Mouse (Mus musculus) stomach, embryonic 14.5 days (tissue): ENCODE results near the gene 2310039H08Rik. TPM values are rescaled to one million over a fixed set of nuclear protein-coding genes. Genes with fewer than 3 reads are reported as not detected.

ENCODE experiments used
- ATAC-seq: fragments of 200-750 bp; cut with Nextera tagmentation; 2 replicates; pipeline ENCODE4 v1.8.0; 2017; ENCODE audit warnings: low read depth, moderate TSS enrichment; ENCODE audit not compliant: insufficient number of reproducible peaks, insufficient read depth, low FRiP score
- H3K27ac ChIP-seq: fragments of 300-500 bp; sonication (generic); 2 replicates; pipeline ENCODE4 v1.5.1; 2014; ENCODE audit warnings: mild to moderate bottlenecking, low read length, moderate library complexity, mixed read lengths
- H3K27me3 ChIP-seq: fragments of 300-500 bp; sonication (generic); 2 replicates; pipeline ENCODE4 v1.6.1; 2014; ENCODE audit warnings: low read length, control low read depth, mixed read lengths; ENCODE audit not compliant: control insufficient read depth, insufficient read depth
- H3K36me3 ChIP-seq: fragments of 300-500 bp; sonication (generic); 2 replicates; pipeline ENCODE4 v1.6.1; 2014; ENCODE audit warnings: mild to moderate bottlenecking, control low read depth, low read length, moderate library complexity, mixed read lengths; ENCODE audit not compliant: control insufficient read depth, insufficient read depth
- H3K4me1 ChIP-seq: fragments of 300-500 bp; sonication (generic); 2 replicates; pipeline ENCODE4 v1.6.1; 2014; ENCODE audit warnings: low read length, control low read depth, mixed read lengths; ENCODE audit not compliant: control insufficient read depth, insufficient read depth
- H3K4me2 ChIP-seq: fragments of 300-500 bp; sonication (generic); replicated peaks from 2 replicates; pipeline ENCODE4 v1.6.1; 2014; ENCODE audit warnings: low read depth, low read length, control low read depth
- H3K4me3 ChIP-seq: fragments of 300-500 bp; sonication (generic); 2 replicates; pipeline ENCODE4 v1.5.1; 2014; ENCODE audit warnings: low read depth, low read length, control low read depth
- H3K9ac ChIP-seq: fragments of 300-500 bp; sonication (generic); replicated peaks from 2 replicates; pipeline ENCODE4 v1.6.1; 2014; ENCODE audit warnings: low read depth, mild to moderate bottlenecking, control low read depth, low read length, moderate library complexity, mixed read lengths
- H3K9me3 ChIP-seq: fragments of 300-500 bp; sonication (generic); 2 replicates; pipeline ENCODE4 v1.6.1; 2016; ENCODE audit warnings: low read depth, low read length, control low read depth; ENCODE audit not compliant: control insufficient read depth
- WGBS: fragments of 180-500 bp; shearing (Covaris S2); extraction: QIAGEN DNeasy Blood & Tissue Kit; methylation state at CpG from one replicate; pipeline ENCODE4 v1.1.7; 2014; 5-methylcytosine and 5-hydroxymethylcytosine counted together
- polyA plus RNA-seq: library from polyadenylated mRNA; unstranded; fragments of >200 nt; fragmentation: Nextera tagmentation; extraction: Ambion mirVana; gene quantifications from 2 replicates; pipeline ENCODE4 v1.2.1, GENCODE M21; 2014

The 2310039H08Rik gene
- polyA plus RNA-seq, 1 experiment from 2014 or later: 79.1 TPM

- H3K4me1 ChIP-seq: no peaks in the 10 kb centered on the region
- no peaks in the 10 kb centered on the region for H3K27me3 ChIP-seq
- H3K4me3 ChIP-seq: no peak overlapping the region
- no peak overlapping the region for H3K4me2 ChIP-seq
- H3K9me3 ChIP-seq: no peaks in the 10 kb centered on the region
- no peak overlapping the region for H3K9ac ChIP-seq
- no peak for ATAC-seq
- no peak overlapping the region for H3K27ac ChIP-seq
- WGBS: 70% methylated on average over 10 of the region's 10 CpGs
- H3K36me3 ChIP-seq: peaks cover 21% of the 10 kb centered on the region
Observed at GRCm38 (mm10) chr17:46799680-46800079, 27.2 kb downstream of the 2310039H08Rik start.

DNA sequence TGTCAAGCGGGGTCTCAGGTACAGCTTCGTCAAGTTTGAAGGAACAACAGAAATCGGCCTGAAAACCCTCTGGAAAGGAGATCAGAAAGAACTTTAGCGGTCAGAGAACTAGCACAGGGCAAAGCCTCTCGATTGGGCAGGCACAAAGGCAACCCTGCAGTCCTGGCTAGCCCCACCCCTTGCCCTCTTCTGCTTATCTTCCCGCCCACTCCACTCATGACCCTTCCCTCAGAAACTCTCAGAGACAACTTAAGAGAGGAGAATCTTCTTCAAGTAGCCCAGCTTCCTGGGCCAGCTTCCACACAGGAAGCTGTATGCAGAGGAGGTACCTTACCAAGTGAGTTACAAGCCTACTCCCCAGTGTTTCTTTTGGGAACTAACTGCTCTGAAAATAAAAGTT, 29.3 kb downstream of the 2310039H08Rik start:
- no peak for ATAC-seq
- WGBS: 85% methylated on average over 6 of the region's 6 CpGs
- no peaks in the 10 kb centered on the region for H3K4me1 ChIP-seq

GRCm38 (mm10) chr17:46808376-46808775, 35.9 kb downstream of the 2310039H08Rik start:
- no peaks in the 10 kb centered on the region for H3K9me3 ChIP-seq
- WGBS: 87% methylated on average over 10 of the region's 10 CpGs
- no peak overlapping the region for H3K4me3 ChIP-seq
- H3K9ac ChIP-seq: no peak overlapping the region
- H3K4me2 ChIP-seq: no peak overlapping the region
- no peaks in the 10 kb centered on the region for H3K27me3 ChIP-seq
- ATAC-seq: no peak
- H3K4me1 ChIP-seq: no peaks in the 10 kb centered on the region
- no peak overlapping the region for H3K27ac ChIP-seq
- peaks cover 36% of the 10 kb centered on the region for H3K36me3 ChIP-seq

More for the DNA sequence above, 29.3 kb downstream of the 2310039H08Rik start:
- Histone ChIP-seq H3K27me3 (no peaks in the 10 kb centered on the region), H3K4me2 (no peak overlapping the region), H3K4me3 (no peak overlapping the region), H3K9me3 (no peaks in the 10 kb centered on the region), H3K36me3 (peaks cover 26% of the 10 kb centered on the region), H3K9ac (no peak overlapping the region), H3K27ac (no peak overlapping the region)

- Histone ChIP-seq H3K9ac (no peak overlapping the region), H3K9me3 (no peaks in the 10 kb centered on the region), H3K27me3 (no peaks in the 10 kb centered on the region), H3K4me3 (no peak overlapping the region), H3K27ac (no peak overlapping the region), H3K4me1 (no peaks in the 10 kb centered on the region), H3K36me3 (peaks cover 36% of the 10 kb centered on the region), H3K4me2 (no peak overlapping the region)
- WGBS: 86% methylated on average over 6 of the region's 6 CpGs
- no peak for ATAC-seq
Observed at GRCm38 (mm10) chr17:46809131-46809830, 36.8 kb downstream of the 2310039H08Rik start.

- Histone ChIP-seq H3K9ac (no peak overlapping the region), H3K27me3 (no peaks in the 10 kb centered on the region), H3K9me3 (no peaks in the 10 kb centered on the region), H3K36me3 (peaks cover 36% of the 10 kb centered on the region), H3K27ac (no peak overlapping the region), H3K4me2 (no peak overlapping the region), H3K4me1 (no peaks in the 10 kb centered on the region), H3K4me3 (no peak overlapping the region)
- WGBS: 92% methylated on average over 3 of the region's 3 CpGs
- no peak for ATAC-seq
Observed at GRCm38 (mm10) chr17:46810672-46811071, 38.2 kb downstream of the 2310039H08Rik start.

- no peak for ATAC-seq
- Histone ChIP-seq H3K4me3 (no peak overlapping the region), H3K9ac (no peak overlapping the region), H3K27ac (no peak overlapping the region), H3K4me1 (no peaks in the 10 kb centered on the region), H3K9me3 (no peaks in the 10 kb centered on the region), H3K36me3 (peaks cover 24% of the 10 kb centered on the region), H3K27me3 (no peaks in the 10 kb centered on the region), H3K4me2 (no peak overlapping the region)
- 88% methylated on average over 1 of the region's 1 CpGs for WGBS
Observed at GRCm38 (mm10) chr17:46812442-46812841, 40.0 kb downstream of the 2310039H08Rik start.

- ATAC-seq: no peak
- Histone ChIP-seq H3K27ac (no peak overlapping the region), H3K4me1 (no peaks in the 10 kb centered on the region), H3K9ac (no peak overlapping the region), H3K4me2 (no peak overlapping the region), H3K27me3 (no peaks in the 10 kb centered on the region), H3K4me3 (no peak overlapping the region), H3K36me3 (peaks cover 16% of the 10 kb centered on the region), H3K9me3 (no peaks in the 10 kb centered on the region)
- WGBS: 77% methylated on average over 8 of the region's 8 CpGs
Observed at GRCm38 (mm10) chr17:46813637-46814036, 41.2 kb downstream of the 2310039H08Rik start.

DNA sequence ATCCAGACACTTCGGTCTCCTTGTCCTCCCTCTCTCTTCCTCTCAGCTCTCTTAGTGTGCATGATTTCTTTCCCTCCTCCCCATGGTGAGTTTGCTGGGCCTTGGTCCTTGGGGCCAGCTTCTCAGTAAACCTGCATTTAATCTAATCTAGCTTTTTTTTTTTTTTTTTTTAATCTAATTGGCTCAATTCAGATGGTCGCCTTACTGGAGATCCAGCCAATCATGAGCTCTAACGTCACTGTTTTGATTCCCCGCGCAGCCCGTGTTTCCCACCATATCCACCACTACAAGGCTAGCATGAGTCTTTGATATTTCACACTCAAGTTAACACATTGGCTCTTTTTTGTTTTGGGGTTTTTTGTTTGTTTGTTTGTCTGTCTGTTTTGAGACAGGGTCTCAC, 42.1 kb downstream of the 2310039H08Rik start:
- Histone ChIP-seq H3K4me1 (no peaks in the 10 kb centered on the region), H3K4me3 (no peak overlapping the region), H3K27ac (no peak overlapping the region), H3K27me3 (no peaks in the 10 kb centered on the region), H3K36me3 (peaks cover 9% of the 10 kb centered on the region), H3K9me3 (no peaks in the 10 kb centered on the region), H3K4me2 (no peak overlapping the region), H3K9ac (no peak overlapping the region)
- ATAC-seq: no peak
- 94% methylated on average over 6 of the region's 6 CpGs for WGBS

DNA sequence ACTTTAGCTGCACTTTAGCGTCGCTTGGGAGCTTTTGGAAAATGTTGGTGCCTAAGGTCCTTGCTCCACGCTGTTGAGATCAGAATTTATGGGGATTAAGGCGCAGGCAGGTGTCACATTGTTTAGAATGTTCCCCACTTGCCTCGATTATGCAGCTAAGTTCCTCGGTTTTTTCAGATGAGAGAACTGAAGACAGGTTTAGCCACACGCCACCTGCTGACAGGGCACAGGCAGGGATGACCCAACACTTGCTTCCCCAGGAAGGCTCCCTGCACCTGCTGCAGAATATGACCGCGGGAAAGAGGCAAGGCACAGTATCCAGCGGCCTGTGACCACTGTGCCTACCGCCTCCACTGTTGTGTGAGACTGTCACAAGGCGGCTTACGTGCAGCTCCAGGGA, 43.9 kb downstream of the 2310039H08Rik start:
- ATAC-seq: no peak
- no peaks in the 10 kb centered on the region for H3K9me3 ChIP-seq
- H3K4me1 ChIP-seq: no peaks in the 10 kb centered on the region
- peaks cover 6% of the 10 kb centered on the region for H3K36me3 ChIP-seq
- H3K4me2 ChIP-seq: no peak overlapping the region
- H3K4me3 ChIP-seq: no peak overlapping the region
- no peak overlapping the region for H3K27ac ChIP-seq
- no peaks in the 10 kb centered on the region for H3K27me3 ChIP-seq
- H3K9ac ChIP-seq: no peak overlapping the region
- 75% methylated on average over 13 of the region's 13 CpGs for WGBS
